Mouse (Mus musculus): ENCODE results near the gene Creb3l4.
"Not testable (repeated sequence)": the region's sequence is repeated elsewhere in the genome, so short reads cannot be mapped to it uniquely, and the experiment has no call there.

Creb3l4 gene

DNA sequence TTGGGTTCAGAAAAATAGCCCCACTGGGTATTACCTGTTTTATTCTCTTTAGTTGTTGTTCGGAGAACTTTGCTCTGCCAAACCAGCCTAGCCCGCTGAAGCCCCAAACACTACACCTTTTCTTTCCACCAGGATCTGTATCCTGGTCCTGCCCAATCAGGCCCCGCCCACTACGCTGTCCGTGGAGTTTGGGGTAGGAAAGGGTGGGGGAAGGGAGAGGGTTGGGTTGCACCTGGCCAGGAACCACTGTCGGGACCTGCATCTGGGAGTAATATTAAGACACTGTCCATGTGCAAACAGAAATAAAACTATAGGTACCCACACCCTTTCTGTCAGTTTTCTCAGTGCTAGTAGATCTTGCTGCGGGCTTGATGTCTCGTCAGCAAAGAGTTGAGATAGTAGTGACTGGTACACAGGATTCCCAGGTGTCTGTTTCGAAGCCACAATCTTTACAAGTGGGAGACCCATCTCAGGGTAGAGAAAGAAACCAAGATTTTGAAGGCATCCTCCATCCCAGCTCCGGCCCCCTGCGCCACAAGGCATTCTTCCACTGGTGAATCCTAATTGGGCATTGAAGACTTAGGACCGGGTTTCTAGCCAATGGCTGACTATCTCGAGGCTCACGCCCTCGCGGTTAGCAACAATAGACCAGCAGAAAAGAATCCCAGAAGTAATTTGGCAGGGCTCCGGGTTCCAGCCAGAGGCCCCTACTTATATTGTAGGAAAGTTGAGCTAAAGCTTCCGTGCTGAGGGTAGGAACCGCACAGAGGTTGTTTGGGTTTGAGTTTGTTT, at the start of gene Creb3l4:
Creb3l4 (minus strand) TSS at position 529 of the 792 bp plus-strand sequence.
- CTCF ChIA-PET = no interaction called here

DNA sequence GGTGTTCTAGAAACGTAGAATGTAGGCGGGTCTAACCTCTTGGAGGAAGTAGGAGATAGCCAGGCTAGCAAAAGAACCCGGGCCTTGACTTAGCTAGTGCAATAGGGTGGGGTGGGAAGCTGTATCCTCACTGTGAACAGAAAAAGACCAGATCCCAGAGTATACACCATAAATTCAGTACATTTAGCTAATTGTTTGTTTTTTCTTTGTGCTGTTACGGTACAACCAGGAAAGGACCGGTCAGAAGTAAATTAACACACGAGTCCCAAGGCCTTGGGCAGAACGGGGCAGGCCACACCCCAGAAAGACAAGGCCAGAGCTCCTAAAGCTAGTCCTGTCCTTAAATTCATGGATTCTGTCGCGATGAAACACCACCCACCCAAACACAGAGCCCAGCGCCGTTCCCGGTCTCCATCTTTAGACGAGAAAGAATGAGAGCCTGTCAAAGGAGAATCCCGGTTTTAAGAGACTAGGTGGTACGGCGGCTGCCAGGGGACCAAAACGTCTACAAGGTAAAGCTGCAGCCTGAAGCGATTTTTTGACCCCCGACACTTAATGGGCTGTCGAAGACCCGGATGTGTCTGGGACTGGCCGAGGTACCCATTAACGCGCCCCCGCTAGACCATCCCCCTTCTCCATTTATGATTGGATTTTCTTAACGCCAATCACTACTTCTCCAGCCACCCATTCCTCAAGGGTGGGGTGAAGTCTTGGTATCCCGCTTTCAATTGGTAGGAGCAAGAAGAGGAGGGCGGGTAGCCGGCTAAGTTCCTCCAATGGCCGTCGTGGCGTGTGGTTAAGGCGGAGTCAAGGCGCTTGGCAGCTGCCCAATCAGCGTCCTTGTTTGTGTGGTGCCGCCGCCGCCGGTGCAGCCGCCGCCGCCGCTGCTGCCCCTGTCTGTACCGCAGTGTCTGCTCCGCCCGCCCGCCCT, 49.3 kb upstream of the Creb3l4 start, which contains the start of gene Gatad2b:
Gatad2b (plus strand) TSS at position 834 of the 931 bp plus-strand sequence.
- CTCF ChIA-PET = interaction anchor here (0.9 kb wide), 1 partner anchor 73 kb away, joined by 3 read pairs; no protein-coding TSS in a partner anchor

DNA sequence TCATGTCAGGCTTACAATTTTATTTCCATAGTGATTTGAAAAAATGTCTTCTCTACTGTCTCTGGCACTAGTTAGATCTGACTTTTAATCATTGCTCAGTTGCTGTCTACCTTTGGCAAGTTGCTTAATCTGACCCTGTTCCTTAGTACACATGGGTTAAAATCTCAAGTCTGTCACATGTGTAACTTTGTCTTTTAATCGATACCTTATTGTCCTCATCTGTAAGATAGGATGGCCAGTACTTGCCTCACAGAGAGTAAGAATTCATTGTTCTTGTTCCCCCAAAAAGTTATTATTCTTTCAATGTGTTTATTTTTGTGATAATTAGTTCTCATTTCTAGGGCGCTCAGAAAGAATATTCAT, 48.7 kb upstream of the Creb3l4 start:
- CTCF ChIA-PET = interaction anchor here (0.9 kb wide), 1 partner anchor 72 kb away, joined by 3 read pairs; no protein-coding TSS in a partner anchor

- CTCF ChIA-PET = interaction anchor here (0.6 kb wide), 1 partner anchor 49 kb away, joined by 4 read pairs; no protein-coding TSS in a partner anchor
These were observed 47.3 kb upstream of the Creb3l4 start for GRCm38 (mm10) chr3:90290602-90291001.

DNA sequence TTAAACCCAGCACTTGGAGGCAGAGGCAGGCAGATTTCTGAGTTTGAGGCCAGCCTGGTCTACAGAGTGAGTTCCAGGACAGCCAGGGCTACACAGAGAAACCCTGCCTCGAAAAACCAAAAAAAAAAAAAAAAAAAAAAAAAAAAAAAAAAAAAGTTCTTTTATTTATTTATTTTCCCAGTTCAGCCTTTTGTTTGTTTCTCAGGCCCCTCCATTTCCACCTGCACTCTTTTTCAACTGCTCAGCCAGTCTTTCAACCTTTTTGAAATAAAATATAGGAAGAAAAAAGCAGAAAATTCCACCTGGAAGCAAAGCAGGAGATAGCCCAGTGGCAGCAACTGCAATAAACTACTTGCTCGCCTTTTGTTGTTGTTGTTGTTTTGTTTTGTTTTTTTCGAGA, 46.1 kb upstream of the Creb3l4 start:
- CTCF ChIA-PET = not testable (repeated sequence)

GRCm38 (mm10) chr3:90284150-90284549, 40.8 kb upstream of the Creb3l4 start:
- CTCF ChIA-PET = no interaction called here

GRCm38 (mm10) chr3:90280708-90281107, 37.4 kb upstream of the Creb3l4 start:
- CTCF ChIA-PET = no interaction called here

- CTCF ChIA-PET = no interaction called here
These were observed 36.4 kb upstream of the Creb3l4 start for GRCm38 (mm10) chr3:90279743-90280142.

DNA sequence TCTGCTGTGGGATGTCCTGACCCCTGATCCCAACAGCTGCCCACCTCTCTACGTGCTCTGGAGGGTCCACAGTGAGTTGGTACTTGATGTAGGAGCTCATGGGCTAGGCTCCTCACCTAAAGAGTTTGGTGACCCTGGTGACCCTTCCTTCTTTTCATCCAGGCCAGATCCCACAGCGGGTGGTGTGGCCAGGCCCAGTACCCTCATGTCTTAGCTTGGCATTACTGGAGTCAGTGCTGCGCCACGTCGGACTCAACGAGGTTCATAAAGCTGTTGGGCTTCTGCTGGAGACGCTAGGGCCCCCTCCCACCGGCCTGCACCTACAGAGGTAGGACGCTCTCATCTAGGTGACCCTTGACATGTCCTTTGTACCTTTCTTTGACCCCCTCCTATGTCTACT, 35.9 kb upstream of the Creb3l4 start:
- CTCF ChIA-PET = no interaction called here

DNA sequence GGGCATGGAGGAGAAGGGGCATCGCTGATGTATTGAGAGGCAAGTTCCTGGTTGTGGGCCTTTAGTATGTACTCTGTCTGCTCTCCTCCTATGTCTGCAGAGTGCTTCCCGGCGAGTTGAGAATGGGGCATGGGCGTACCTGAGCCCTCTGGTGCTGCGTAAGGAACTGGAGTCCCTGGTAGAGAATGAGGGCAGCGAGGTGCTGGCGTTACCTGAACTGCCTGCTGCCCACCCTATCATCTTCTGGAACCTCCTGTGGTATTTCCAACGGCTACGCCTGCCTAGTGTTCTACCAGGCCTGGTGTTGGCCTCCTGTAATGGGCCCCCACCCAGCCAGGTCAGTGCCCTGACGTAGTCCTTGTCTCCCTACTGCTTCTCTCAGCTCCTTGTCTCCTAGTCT, 34.9 kb upstream of the Creb3l4 start:
- CTCF ChIA-PET = interaction anchor here (0.7 kb wide), 1 partner anchor 37 kb away, joined by 3 read pairs; no protein-coding TSS in a partner anchor

DNA sequence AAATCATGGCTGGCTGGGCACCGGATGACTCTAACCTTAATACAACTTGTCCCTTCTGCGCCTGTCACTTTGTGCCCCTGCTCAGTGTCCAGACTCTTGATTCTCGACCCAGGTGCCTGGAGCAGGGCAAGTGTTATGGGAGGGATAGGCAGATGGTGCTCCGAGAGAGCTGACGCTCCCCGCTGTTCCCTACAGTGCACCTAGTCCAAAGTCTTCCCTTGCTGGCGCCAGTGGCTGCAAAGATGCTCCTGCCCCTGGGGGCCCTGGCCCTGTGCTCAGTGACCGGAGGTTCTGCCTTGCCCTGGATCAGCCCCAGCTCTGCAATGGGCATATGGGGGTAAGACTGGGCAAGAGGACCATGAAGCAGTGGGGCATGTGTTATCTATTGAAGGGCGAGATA, 34.5 kb upstream of the Creb3l4 start:
- CTCF ChIA-PET = interaction anchor here (0.7 kb wide), 2 partner anchors 38 to 65 kb away, joined by 3 read pairs; no protein-coding TSS in a partner anchor

DNA sequence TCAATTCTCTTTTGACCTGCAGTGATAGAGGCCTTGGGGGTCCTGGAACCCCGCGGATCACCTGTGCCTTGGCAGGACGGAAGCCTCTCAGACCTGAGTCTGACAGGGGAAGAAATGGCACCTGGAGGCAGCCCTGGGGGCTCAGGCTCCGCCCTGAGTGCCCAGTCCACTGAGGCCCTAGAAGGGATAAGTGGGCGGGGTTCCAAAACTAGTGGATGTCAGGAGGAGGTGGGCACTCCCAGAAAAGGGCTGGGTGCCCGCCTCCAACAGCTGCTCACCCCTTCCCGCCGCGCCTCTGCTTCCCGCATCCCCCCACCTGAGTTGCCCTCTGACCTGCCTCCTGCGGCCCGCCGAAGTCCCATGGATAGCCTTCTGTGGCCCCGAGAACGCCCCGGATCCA, 33.5 kb upstream of the Creb3l4 start:
- CTCF ChIA-PET = no interaction called here

DNA sequence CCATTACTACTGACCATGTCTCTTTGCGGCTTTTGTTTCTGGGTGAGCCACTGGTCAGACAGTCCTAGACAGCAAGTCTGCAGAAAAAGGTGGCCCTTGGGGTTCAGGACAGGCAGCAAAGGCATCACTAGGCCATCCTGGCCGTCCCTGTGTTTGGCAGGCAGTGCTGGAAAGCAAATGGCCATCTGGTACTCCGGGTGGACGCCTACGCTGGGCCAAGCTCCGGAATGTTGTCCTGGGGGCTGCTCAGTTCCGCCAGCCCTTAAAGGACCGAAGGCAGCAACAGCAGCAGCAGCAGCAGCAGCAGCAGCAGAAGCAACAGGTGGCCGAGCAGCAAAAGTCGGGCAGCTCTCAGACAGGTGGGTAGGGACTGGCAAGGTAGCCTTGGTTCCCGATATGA, 32.0 kb upstream of the Creb3l4 start:
- CTCF ChIA-PET = no interaction called here

- CTCF ChIA-PET = interaction anchor here (0.5 kb wide), 1 partner anchor 28 kb away, joined by 3 read pairs; no protein-coding TSS in a partner anchor
These were observed 30.5 kb upstream of the Creb3l4 start for GRCm38 (mm10) chr3:90273855-90274254.

DNA sequence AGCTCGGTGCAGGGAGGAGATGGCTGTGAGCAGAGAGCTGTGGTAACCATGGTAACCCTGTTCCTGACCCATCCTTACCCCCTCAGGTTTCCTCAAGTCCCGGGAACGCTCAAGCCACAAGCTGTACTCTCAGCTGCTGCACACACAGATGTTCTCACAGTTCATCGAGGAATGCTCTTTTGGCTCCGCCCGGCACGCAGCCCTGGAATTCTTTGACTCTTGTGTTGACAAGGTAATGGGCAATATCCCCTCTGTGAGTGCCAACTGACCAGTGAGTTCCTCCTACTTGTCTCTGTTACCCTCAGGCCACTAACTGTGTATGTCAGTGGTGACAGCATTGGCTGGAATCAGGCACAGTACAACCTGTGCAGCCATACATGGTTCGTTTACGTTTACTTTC, 28.9 kb upstream of the Creb3l4 start:
- CTCF ChIA-PET = no interaction called here

DNA sequence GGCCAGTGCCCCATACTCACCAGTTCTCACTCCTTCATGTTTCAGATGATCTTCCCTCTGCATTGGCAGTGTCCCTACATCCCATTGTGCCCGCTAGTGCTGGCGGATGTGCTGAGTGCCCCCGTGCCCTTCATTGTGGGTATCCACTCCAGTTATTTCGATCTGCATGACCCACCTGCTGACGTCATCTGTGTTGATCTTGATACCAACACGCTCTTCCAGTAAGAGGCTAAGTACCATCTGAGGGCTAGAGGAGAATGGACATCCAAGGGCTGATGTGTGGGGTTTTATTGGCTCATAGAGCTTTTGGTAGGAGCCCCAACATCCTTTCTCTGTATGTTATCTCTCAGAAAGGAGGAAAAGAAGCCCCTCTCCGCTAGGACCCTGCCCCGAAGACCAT, 27.5 kb upstream of the Creb3l4 start:
- CTCF ChIA-PET = no interaction called here

DNA sequence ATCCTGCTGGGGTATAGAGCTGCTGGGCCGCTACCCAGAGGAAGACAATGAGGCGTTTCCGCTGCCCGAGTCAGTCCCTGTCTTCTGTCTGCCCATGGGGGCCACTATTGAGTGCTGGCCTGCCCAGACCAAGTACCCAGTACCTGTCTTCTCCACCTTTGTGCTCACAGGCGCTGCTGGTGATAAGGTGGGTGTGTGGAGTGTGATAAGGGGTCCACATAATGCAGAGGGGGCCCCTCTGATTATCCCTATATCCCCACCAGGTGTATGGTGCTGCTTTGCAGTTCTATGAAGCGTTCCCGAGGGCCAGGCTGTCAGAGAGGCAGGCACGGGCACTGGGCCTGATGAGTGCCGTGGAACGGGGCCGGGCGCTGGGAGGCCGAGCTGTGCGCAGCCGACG, 25.7 kb upstream of the Creb3l4 start:
- CTCF ChIA-PET = no interaction called here

GRCm38 (mm10) chr3:90268190-90268589, 24.9 kb upstream of the Creb3l4 start:
- CTCF ChIA-PET = interaction anchor here (0.7 kb wide), 1 partner anchor 40 kb away, joined by 7 read pairs; no protein-coding TSS in a partner anchor

- CTCF ChIA-PET = interaction anchor here (0.5 to 1.1 kb wide), 2 partner anchors 37 to 46 kb away, joined by 3 to 15 read pairs; no protein-coding TSS in a partner anchor
These were observed 23.8 kb upstream of the Creb3l4 start for GRCm38 (mm10) chr3:90266901-90267775.

DNA sequence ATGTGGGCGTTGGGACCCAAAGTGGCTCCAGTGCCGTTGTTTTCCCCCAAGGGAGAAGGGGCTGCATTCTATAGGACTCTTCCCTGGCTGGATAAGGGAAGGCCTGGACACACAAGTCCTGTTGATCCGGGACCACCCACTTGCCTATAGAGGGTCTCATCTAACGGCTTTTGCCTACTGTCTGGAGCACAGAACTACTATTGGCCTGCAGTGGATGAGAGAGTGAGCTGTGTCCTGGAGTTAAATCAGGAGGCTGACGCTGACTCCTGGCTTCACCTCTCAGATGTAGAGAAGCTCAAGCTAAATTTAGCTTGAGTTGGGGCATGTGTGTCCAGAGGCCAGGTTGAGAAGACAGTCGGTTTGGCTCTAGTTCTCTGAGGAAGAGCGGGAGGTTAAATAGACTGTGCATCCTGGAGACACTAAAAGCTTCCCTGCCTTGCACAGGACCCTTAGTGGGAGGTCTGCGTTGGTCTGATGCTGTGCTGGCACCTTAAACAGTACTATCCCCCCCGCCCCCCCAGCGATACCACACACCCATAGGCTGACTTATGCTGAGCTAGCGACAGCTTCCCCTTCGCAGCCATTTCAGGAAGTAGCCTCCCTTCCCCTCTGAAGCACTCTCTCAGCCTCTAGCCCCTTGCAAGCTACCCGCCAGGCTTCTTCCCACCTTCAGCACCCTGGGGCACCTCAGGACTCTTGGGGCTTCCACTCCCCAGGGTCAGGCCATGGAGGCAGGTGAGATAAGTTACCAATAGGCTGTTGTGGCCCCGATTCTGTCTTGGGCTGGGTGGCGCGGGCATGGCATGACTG, 22.8 kb upstream of the Creb3l4 start:
- CTCF ChIA-PET = interaction anchor here (1.1 kb wide), 1 partner anchor 36 kb away, joined by 3 read pairs; no protein-coding TSS in a partner anchor
